Mouse (Mus musculus): ENCODE data around the gene Rims1.

Rims1 gene

DNA sequence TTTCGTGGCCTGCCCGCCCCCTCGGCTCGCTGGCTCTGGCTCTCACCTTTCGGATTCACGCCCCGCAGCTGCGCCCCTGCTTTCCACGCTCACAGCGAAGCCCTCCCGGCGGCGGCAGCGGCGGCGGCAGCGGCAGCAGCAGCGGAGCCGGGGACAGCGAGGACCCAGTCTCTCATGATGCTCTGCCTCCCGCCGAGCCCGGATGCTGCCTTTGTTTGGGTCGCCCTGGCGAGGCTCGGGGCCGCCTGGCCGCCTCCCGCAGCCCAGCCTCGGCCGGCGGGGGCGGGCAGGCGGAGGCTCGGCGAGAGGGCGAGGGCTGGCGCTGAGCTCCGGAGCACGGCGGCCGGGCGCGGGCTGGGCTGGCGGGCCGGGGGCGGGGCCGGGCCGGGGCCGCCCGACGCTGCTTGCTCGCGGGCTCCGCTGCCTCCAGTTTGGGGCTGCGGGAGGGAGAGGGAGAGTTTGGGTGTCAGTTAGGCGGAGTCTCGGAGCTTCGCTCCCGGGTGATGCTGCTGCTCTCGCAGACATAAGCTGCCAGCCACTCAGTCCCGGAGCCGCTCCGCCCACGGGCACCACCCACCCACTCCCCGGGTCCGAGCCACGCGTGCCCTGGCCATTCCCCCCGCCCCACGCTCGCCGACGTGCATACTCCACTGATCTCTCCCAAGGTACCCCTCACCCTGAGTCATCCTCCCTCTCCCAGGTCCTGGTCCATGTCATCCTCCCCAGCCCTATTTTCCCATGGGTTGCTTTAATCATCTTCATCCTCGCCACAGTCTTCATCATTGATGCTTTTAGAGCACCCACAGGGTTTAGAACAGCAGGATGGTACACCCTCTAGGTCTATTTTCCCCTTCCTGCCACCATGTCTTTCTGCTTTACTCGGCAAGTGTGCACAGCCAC, at the start of gene Rims1:
Gene Rims1 (minus strand): TSS at position 269 of the 900 bp plus-strand sequence.
- in situ Hi-C loops (cut with MboI; ENCODE audit: low sequenced_read_pairs): no loop called here

DNA sequence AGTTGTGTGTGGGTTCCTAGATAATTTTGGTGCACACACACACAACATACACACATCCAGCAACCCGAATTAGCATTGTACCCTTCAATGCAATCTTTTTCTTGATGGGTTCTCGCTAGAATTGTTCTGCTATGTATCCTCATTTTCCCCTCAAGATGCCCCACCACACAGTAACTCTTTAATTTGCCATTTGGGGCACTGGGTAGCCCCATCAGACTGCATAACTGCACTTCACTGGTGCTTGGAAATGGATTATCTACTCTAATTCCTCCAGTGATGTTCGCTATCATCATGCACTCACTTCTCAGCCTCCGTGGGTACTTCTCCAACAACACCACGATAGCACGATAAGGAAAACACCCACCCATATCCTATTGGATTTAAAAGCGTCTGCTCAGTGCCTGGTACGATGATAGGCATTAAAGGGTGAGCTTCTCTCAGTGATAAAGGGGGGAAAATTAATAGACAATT, 867 bp upstream of the Rims1 start:
- in situ Hi-C loops (cut with MboI; ENCODE audit: low sequenced_read_pairs): no loop called here

DNA sequence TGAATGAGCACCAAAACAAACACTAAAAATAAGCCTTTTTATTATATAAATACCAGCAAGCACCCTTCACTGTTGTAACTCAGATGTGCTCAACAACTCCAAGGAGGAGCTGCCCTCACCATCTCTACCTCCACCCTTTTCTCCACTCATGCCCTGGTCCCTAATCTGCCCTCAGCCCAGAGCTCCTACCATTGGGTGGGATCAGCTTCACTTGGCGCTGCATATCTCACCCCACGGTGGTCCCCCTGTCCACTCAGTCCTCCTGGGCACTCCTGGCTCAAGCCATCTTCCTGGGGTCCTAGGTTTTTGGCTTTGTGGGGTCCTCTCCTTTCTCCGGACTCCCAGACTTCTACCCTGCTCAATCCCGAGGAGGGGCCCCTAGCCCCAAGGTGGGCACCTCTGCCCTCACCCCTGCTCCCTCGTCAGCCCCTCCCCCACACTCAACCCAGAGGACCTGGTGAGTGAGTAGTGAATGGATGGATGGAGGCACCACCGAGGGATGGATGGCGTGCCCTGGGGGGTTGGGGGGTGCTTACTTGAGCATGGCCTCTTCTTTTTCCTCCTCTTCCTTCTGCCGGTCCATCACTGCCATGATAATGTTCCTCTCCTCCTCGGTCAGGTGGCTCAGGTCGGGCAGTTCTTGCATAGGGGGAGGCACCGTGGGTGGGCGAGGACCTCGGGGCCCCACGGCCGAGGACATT, 619 bp downstream of the Rims1 start:
- in situ Hi-C loops (cut with MboI; ENCODE audit: low sequenced_read_pairs): no loop called here

DNA sequence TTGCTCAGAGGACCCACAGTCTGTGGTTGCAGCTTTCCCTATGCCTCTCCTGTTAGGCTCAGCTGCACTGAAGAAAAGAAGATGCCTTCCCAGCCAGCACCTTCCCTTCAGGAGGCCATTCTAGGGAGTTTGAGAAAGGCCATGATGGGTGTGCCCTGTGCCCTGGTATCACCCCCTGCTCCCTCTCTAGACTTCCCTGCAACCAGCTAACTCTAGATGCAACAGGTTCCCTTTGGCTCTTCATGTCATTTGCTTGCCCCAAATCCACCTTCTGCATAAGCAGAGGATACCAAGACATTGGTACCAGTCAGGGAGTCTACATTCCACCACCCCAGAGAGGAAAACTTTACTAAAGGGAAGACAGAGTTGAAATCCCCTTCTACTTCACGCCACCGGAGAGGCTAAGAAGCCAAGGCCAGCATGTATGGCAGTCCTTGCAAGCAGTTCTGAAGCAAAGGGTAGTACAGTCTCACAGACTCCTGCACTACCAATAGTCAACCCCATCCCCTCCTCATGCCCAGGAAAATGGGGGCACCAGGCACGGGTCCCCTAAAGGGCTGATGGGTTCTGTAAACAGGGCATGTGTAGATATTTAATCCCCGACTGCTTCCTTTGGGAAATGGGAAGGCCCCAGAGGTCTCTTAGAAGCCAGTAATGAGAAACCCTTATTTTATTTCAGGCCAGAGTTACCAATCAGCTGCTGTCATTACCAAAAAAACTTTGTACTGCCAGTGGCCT, 1.5 kb downstream of the Rims1 start:
- in situ Hi-C loops (cut with MboI; ENCODE audit: low sequenced_read_pairs): no loop called here

DNA sequence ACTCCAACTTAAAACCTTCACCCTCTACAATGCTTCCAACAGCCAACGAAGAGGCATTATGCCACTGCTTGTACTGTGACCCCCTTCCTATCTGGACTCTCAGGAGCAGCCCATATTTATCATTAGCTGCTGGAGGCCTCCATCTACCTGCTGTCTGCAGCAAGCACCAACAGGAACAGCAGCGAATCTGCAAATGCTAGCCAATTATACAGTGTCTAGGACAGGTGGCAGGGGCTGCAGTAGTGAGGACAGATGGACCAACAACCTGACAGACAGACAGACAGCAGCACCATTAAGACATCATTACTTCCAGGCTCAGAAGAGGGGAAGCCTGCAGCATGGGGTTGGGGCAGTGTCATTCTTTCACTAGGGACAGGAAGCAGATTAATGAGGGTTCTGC, 2.3 kb downstream of the Rims1 start:
- in situ Hi-C loops (cut with MboI; ENCODE audit: low sequenced_read_pairs): no loop called here

DNA sequence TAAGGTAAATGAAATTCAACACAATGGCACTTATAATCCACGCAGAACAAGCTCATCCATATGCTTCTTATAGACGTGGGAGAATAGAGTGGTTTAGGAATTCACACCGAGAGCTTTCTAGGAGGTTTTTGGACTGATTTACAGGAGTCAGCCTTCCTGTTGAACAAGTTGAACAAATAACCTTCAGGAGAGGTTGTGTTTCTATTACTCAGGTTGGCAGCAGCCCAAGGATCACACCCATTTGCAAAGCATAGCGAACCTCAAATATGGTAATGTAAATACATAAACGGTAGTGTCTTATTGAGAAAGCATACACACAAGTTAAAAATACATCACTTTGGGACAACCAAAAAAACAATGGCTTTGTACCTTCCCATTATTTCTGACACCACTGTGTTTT, 5.5 kb downstream of the Rims1 start:
- in situ Hi-C loops (cut with MboI; ENCODE audit: low sequenced_read_pairs): no loop called here

DNA sequence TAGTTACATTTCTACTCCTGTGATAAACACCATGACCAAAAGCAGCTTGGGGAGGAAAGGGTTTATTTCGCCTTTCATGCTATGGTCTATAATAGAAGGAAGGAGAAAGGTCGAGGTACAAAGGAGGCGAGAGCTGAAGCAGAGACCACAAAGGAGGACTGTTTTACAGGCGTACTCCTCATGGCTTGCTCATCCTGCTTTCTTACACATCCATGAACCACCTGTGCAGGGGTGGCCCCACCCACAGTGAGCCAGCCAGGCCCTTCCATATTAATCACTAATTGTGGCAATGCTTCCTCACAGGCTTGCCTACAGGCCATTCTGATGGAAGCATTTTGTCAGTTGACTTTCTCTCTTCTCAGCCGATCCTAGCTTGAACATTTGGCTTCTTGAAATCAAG, 8.7 kb downstream of the Rims1 start:
- in situ Hi-C loops (cut with MboI; ENCODE audit: low sequenced_read_pairs): no loop called here

DNA sequence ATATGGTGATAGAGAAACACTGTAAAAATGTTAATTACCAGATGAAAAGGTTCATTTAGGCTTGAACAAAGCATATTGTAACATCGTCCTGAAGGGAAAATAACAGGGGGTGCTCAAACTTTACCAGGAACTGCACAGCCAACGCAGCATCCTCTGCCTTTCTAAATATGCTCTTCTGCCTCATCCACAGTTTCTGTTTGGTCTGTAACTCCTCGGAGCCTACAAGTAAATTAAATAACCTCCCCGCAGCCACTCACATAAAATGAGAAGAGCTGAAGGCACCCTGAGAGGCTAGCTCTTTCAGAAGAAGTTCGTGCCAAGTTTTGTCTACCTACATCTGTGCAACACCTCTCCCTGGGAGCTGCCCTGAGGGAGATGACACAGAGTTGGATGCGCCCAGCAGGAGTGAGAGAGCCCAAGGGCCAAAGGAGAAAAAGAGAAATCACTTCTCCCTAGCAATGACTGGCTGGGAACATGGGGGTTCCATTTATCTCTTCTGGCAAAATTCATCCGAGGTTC, 16.3 kb downstream of the Rims1 start:
- in situ Hi-C loops (cut with MboI; ENCODE audit: low sequenced_read_pairs): no loop called here

DNA sequence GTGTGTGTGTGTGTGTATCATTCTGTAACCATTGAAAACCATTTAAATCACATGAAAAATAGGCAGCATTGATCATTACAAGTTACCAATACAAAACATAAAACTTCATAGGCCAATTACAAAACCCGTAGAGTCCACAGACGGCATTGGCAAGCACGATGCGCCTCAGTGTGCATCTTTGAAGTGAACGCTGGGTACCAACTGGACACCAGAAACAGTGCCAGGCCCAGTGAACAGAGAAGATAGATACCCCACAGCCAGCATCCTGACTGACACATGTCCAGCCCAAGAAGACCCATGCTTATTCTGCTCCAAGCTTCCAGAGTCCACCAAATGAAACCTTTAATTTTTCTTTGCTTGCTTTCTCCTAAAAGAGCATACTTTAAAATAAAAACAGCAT, 18.2 kb downstream of the Rims1 start:
- in situ Hi-C loops (cut with MboI; ENCODE audit: low sequenced_read_pairs): no loop called here

DNA sequence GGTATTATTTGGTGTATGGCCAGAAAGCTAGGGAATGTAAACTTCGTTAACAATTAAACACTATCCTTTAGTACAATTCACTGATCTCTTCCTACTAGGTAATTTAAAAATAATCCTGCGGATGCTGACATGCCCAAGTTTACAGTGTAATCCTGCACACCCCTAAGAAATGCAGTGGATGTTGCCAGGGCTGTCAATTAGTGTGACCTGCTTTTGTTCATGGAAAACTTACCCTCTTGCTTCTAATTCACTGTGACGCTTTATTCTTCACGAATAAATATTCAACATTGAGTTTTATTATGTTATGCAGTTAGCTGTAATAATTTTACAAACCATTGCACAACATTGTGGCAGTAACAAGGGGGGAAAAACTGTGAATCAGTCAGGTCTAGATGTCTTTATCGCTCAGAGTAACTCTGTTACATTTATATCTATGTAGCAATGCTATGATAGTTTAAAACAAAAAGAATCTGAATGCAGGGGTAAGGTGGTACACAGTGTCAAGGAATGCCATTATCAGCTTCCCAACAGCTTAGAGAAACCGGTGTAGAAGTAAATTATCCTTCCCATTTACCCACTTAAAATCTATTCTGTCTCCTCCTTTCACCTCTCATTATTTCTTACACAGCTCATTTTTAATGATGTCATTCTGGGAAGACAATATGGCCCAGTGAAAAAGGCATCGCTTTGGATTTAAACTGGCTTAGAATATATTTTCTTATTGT, 35.1 kb downstream of the Rims1 start:
- in situ Hi-C loops (cut with MboI; ENCODE audit: low sequenced_read_pairs): no loop called here

DNA sequence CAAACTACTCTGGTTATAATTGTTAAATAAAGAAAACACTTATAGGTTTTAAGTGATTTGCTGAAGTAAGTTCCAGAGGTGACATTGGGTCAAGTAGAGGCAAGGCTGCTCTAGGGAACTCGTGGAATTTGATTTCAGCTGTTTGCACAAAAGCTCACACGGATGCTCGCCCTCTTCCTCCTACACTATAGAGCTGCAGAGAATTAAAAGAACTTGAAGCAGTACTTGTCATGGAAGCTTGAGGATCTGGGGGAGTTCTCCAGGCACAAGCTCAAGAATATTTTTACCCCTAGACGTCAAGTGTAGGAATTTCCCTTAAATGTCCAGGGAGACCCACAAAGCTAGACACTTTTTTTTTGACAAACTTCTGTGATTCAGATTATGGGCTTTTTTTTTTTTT, 42.4 kb downstream of the Rims1 start:
- in situ Hi-C loops (cut with MboI; ENCODE audit: low sequenced_read_pairs): no loop called here

DNA sequence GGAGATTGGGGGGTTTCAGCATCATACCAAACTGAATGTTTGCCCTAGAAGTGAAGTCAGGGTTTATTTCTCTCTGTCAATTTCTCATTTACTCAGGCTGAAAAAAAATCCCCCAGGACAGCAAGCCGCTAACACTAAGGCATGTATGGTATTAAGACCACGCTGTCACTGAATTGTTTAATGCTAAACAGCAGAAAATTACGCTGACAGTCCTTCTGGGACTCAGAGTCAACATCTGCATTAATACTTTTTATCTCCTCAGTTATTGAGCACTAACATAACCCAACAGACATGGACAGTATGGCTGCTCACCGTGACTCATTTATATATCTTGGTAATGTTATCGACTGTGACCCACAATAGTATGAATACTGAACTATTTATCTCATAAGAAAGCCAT, 43.0 kb downstream of the Rims1 start:
- in situ Hi-C loops (cut with MboI; ENCODE audit: low sequenced_read_pairs): no loop called here

DNA sequence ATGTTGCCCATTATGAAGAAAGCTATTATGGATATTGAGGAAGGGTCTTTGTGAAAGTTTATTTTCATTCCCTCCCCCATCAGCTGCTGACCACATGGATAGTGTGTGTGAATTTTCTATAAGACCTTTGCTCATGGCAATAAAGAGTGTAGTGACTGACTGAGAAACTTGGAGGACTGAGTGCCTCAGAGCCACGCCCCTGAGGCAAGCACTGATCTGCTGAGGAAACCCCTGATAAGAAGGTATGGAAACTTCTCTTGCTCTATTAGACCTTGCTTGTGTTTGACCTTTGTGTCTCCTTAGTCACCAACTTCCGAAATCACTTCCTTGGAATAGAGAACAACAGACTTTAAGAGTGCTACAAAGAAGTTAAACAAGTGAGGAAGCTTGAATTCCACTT, 55.3 kb downstream of the Rims1 start:
- in situ Hi-C loops (cut with MboI; ENCODE audit: low sequenced_read_pairs): no loop called here

DNA sequence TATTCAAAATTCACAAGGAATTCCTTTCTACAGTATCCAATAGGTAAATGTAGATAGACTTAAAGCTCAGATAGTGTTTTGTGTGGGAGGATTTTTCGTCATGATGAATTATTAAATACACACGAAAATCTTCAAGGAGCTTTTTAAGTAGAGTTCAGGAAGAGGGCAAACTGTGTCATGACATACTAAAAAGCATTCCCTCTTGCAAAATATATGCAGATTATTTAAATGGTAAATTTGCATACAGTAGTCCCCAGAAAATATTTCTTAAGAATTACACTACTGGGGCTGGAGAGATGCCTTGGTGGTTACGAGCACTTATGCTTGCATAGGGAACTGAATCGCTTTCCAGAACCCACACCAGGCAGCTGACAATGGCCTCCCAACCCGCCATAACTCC, 61.1 kb downstream of the Rims1 start:
- in situ Hi-C loops (cut with MboI; ENCODE audit: low sequenced_read_pairs): no loop called here

DNA sequence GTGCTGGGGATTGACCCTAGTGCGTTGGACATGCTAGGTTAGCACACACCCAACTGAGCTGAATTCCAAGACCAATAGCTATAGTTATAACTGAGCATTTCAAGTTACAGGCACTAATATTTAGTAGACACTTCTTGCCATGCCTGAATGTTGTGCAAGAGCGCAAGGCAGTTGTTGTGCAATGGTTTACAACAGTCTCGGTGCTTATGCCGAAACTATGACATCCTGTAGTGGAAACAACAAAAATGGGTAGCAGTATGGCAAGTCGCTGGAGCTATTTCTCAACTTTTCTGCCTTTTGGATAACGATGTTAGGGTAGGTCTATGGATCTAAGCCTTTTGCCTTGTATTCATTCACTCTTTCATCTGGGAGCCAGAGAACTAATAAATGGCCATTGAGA, 68.3 kb downstream of the Rims1 start:
- in situ Hi-C loops (cut with MboI; ENCODE audit: low sequenced_read_pairs): no loop called here

DNA sequence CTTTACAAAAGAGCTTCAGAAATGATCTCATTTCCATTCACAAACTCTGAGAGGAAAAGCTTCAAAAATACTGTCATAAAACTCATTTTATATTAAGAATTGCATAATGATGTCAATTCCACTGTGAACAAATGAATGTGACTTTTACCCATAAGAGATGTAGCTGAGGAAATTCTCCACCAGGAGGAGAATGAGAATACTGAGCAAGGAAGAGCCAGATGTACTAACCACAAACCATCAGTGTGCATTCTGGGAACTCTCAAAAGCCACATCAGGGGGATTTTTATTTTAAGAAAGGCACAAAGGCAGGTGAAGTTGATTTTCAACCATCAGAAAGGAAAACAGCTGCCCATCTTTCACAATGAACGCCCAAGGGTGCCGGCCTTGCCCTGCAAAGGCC, 71.4 kb downstream of the Rims1 start:
- in situ Hi-C loops (cut with MboI; ENCODE audit: low sequenced_read_pairs): no loop called here

DNA sequence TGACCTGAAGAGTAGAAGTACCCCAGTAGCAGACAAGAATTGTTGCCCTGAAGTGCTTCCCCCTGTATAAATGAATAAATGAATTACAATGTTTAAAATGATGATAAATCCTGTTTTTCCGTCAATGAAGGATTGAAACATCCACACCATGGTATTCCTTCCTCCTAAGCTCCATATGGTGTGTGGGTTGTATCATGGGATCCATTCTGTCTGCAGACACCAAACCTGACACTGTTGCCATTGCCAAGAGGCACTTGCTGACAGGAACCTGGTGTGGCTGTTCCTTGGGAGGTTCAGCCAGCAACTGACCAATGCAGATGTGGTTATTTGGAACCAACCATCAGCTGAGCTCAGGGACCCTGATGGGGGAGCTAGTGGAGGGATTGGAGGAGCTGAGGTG, 72.5 kb downstream of the Rims1 start:
- in situ Hi-C loops (cut with MboI; ENCODE audit: low sequenced_read_pairs): no loop called here

DNA sequence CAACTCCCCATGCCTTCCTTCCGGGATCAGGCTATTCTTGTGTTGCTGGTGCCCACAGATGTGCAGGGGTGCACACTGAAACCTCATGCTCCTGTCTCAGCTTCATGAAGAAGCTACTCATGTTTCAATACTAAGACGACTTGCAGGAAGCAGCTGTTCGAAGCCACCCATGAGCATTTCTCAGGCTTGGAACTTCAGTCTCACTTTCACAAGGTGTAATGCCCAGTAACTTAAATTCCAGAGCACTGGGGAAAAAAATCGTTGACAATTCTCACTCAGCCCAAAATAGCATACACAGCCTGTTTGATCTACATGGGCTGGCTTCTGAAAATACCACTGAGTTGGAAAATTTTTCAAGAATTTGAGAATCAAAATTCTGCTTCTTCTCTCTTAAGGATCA, 77.6 kb downstream of the Rims1 start:
- in situ Hi-C loops (cut with MboI; ENCODE audit: low sequenced_read_pairs): no loop called here

DNA sequence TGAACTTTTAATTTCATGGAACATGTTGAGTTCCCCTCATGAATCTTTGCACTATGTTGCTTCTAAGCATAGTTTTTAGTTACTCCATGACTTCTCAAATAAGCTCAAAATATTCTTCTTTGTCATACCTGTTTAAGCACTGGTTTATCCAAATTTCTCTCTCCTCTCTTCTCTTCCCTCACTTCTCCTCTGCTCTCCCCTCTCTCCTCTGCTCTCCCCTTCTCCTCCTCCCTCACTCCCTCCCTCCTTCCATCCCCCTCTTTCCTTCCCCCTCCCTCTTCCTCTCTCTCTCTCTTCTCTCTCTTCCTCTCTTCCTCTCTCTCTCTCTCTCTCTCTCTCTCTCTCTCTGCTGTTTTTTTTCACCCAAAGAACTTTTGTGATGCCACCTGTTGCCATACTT, 84.1 kb downstream of the Rims1 start:
- in situ Hi-C loops (cut with MboI; ENCODE audit: low sequenced_read_pairs): no loop called here

DNA sequence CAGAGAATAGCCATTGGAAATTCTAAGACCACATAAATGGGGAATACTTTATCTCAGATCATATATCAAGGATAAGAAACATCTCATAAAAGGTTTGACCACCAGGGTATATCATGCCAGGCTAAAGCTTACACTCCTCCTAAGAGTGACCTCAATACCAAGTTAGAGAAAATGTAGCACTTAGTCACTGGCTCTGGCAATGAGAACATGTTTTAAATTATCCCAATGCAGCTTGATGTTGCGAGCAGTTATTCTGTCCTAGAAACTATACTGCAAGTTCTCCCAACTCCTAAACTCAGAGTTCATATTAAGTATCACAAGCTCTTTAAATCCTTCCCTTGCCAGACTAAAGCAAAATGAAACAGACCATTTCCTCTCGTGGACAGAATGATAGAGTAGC, 85.1 kb downstream of the Rims1 start:
- in situ Hi-C loops (cut with MboI; ENCODE audit: low sequenced_read_pairs): no loop called here

DNA sequence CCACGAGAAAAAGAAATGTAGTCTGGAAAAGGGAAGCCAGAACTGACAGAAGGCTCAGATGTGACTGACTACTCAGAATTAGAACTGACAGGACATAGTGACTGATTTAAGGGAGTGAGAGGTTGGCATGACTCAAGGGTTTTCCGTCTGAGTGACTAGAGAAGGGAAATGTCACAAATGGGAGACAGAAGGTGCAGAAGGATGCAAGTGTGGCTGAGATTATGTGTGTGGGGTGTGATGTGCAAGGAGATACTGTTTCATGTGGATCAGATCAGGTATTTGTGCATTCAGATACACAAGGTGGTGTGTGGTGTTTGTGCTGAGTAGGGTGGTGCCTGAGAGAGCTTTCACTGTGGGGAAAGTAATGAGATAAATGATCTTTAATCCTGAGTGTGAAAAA, 96.3 kb downstream of the Rims1 start:
- in situ Hi-C loops (cut with MboI; ENCODE audit: low sequenced_read_pairs): no loop called here

Measured in CH12F3 (cell line).